Mouse (Mus musculus): Measurements from ENCODE around the gene Pogk.
A peak's percentile ranks its signal among the peaks of the same experiment; 100 is the strongest.

Pogk gene

GRCm38 (mm10) chr1:166409701-166410220, at the start of gene Pogk:
Gene Pogk (minus strand): TSS chr1:166409863.
- peak in 1 of 2 experiments; percentile 84 for DNase-seq (ENCODE audit: inconsistent age in 2 of 2, low spot score in 1 of 2)

- DNase-seq (ENCODE audit: inconsistent age in 2 of 2, low spot score in 1 of 2): no peak
Measured at GRCm38 (mm10) chr1:166441992-166442391, 32.3 kb upstream of the Pogk start.

GRCm38 (mm10) chr1:166439426-166439825, 29.8 kb upstream of the Pogk start:
- no peak for DNase-seq (ENCODE audit: inconsistent age in 2 of 2, low spot score in 1 of 2)

- peak in 1 of 2 experiments; percentile 46 for DNase-seq (ENCODE audit: inconsistent age in 2 of 2, low spot score in 1 of 2)
Measured at GRCm38 (mm10) chr1:166429809-166430431, 20.3 kb upstream of the Pogk start.

GRCm38 (mm10) chr1:166429053-166429452, 19.4 kb upstream of the Pogk start:
- peak in 1 of 2 experiments; percentile 63 for DNase-seq (ENCODE audit: inconsistent age in 2 of 2, low spot score in 1 of 2)

GRCm38 (mm10) chr1:166412266-166412665, 2.6 kb upstream of the Pogk start:
- DNase-seq (ENCODE audit: inconsistent age in 2 of 2, low spot score in 1 of 2): no peak

- no peak for DNase-seq (ENCODE audit: inconsistent age in 2 of 2, low spot score in 1 of 2)
Measured at GRCm38 (mm10) chr1:166411541-166411940, 1.9 kb upstream of the Pogk start.

- DNase-seq (ENCODE audit: inconsistent age in 2 of 2, low spot score in 1 of 2): peak; percentile 64 to 93
Measured at GRCm38 (mm10) chr1:166409177-166409700, 424 bp downstream of the Pogk start.

- peak; percentile 68 to 84 for DNase-seq (ENCODE audit: inconsistent age in 2 of 2, low spot score in 1 of 2)
Measured at GRCm38 (mm10) chr1:166403846-166404245, 5.8 kb downstream of the Pogk start.

- no peak for DNase-seq (ENCODE audit: inconsistent age in 2 of 2, low spot score in 1 of 2)
Measured at GRCm38 (mm10) chr1:166402003-166402402, 7.7 kb downstream of the Pogk start.

- DNase-seq (ENCODE audit: inconsistent age in 2 of 2, low spot score in 1 of 2): no peak
Measured at GRCm38 (mm10) chr1:166401455-166401854, 8.2 kb downstream of the Pogk start.

GRCm38 (mm10) chr1:166396381-166396780, 13.3 kb downstream of the Pogk start:
- no peak for DNase-seq (ENCODE audit: inconsistent age in 2 of 2, low spot score in 1 of 2)

- no peak for DNase-seq (ENCODE audit: inconsistent age in 2 of 2, low spot score in 1 of 2)
Measured at GRCm38 (mm10) chr1:166395661-166396060, 14.0 kb downstream of the Pogk start.

GRCm38 (mm10) chr1:166394770-166395169, 14.9 kb downstream of the Pogk start:
- no peak for DNase-seq (ENCODE audit: inconsistent age in 2 of 2, low spot score in 1 of 2)

GRCm38 (mm10) chr1:166391671-166392070, 18.0 kb downstream of the Pogk start:
- no peak for DNase-seq (ENCODE audit: inconsistent age in 2 of 2, low spot score in 1 of 2)

GRCm38 (mm10) chr1:166389406-166390125, 20.1 kb downstream of the Pogk start:
- no peak for DNase-seq (ENCODE audit: inconsistent age in 2 of 2, low spot score in 1 of 2)

GRCm38 (mm10) chr1:166388511-166388910, 21.2 kb downstream of the Pogk start:
- no peak for DNase-seq (ENCODE audit: inconsistent age in 2 of 2, low spot score in 1 of 2)

- DNase-seq (ENCODE audit: inconsistent age in 2 of 2, low spot score in 1 of 2): no peak
Measured at GRCm38 (mm10) chr1:166385431-166385830, 24.2 kb downstream of the Pogk start.

- DNase-seq (ENCODE audit: inconsistent age in 2 of 2, low spot score in 1 of 2): no peak
Measured at GRCm38 (mm10) chr1:166384614-166385013, 25.0 kb downstream of the Pogk start.

GRCm38 (mm10) chr1:166382626-166383025, 27.0 kb downstream of the Pogk start:
- no peak for DNase-seq (ENCODE audit: inconsistent age in 2 of 2, low spot score in 1 of 2)

GRCm38 (mm10) chr1:166381821-166382220, 27.8 kb downstream of the Pogk start:
- DNase-seq (ENCODE audit: inconsistent age in 2 of 2, low spot score in 1 of 2): no peak

- DNase-seq (ENCODE audit: inconsistent age in 2 of 2, low spot score in 1 of 2): no peak
Measured at GRCm38 (mm10) chr1:166381336-166381735, 28.3 kb downstream of the Pogk start.
